Mouse (Mus musculus) hindbrain, embryonic 16.5 days (tissue): ENCODE results near the gene Itpka. TPM values are rescaled to one million over a fixed set of nuclear protein-coding genes. Genes with fewer than 3 reads are reported as not detected.

Experiments used
- ATAC-seq: fragments of 200-750 bp; cut with Nextera tagmentation; 2 replicates; pipeline ENCODE4 v1.8.0; 2017; ENCODE audit warnings: moderate TSS enrichment, moderate library complexity
- H3K27ac ChIP-seq: fragments of 300-500 bp; sonication (generic); 2 replicates; pipeline ENCODE4 v1.5.1; 2014; ENCODE audit warnings: low read depth, mild to moderate bottlenecking, control low read depth, low read length, moderate library complexity
- H3K27me3 ChIP-seq: fragments of 300-500 bp; sonication (generic); replicated peaks from 2 replicates; pipeline ENCODE4 v1.6.1; 2014; ENCODE audit warnings: low read length; ENCODE audit not compliant: control insufficient read depth, insufficient read depth
- H3K36me3 ChIP-seq: fragments of 300-500 bp; sonication (generic); 2 replicates; pipeline ENCODE4 v1.6.1; 2014; ENCODE audit warnings: mild to moderate bottlenecking, low read length, moderate library complexity, mixed read lengths; ENCODE audit not compliant: control insufficient read depth, insufficient read depth
- H3K4me1 ChIP-seq: fragments of 300-500 bp; sonication (generic); 2 replicates; pipeline ENCODE4 v1.6.1; 2014; ENCODE audit warnings: low read depth, low read length; ENCODE audit not compliant: control insufficient read depth, insufficient read depth
- H3K4me2 ChIP-seq: fragments of 300-500 bp; sonication (generic); 2 replicates; pipeline ENCODE4 v1.6.1; 2014; ENCODE audit warnings: mild to moderate bottlenecking, low read length, control low read depth, moderate library complexity
- H3K4me3 ChIP-seq: fragments of 300-500 bp; sonication (generic); 2 replicates; pipeline ENCODE4 v1.5.1; 2014; ENCODE audit warnings: mild to moderate bottlenecking, low read length, control low read depth, moderate library complexity
- H3K9ac ChIP-seq: fragments of 300-500 bp; sonication (generic); 2 replicates; pipeline ENCODE4 v1.6.1; 2014; ENCODE audit warnings: low read depth, mild to moderate bottlenecking, control low read depth, low read length, moderate library complexity
- H3K9me3 ChIP-seq: fragments of 300-500 bp; sonication (generic); 2 replicates; pipeline ENCODE4 v1.6.1; 2014; ENCODE audit warnings: mild to moderate bottlenecking, low read length, moderate library complexity; ENCODE audit not compliant: control insufficient read depth
- WGBS: fragments of 180-500 bp; shearing (Covaris S2); extraction: QIAGEN DNeasy Blood & Tissue Kit; methylation state at CpG from one replicate; pipeline ENCODE4 v1.1.7; 2014; 5-methylcytosine and 5-hydroxymethylcytosine counted together
- polyA plus RNA-seq: library from polyadenylated mRNA; unstranded; fragments of >200 nt; fragmentation: Nextera tagmentation; extraction: Ambion mirVana; gene quantifications from 2 replicates; pipeline ENCODE4 v1.2.1, GENCODE M21; 2015

Itpka gene
- polyA plus RNA-seq, 1 experiment from 2014 or later: 0.54 TPM

DNA sequence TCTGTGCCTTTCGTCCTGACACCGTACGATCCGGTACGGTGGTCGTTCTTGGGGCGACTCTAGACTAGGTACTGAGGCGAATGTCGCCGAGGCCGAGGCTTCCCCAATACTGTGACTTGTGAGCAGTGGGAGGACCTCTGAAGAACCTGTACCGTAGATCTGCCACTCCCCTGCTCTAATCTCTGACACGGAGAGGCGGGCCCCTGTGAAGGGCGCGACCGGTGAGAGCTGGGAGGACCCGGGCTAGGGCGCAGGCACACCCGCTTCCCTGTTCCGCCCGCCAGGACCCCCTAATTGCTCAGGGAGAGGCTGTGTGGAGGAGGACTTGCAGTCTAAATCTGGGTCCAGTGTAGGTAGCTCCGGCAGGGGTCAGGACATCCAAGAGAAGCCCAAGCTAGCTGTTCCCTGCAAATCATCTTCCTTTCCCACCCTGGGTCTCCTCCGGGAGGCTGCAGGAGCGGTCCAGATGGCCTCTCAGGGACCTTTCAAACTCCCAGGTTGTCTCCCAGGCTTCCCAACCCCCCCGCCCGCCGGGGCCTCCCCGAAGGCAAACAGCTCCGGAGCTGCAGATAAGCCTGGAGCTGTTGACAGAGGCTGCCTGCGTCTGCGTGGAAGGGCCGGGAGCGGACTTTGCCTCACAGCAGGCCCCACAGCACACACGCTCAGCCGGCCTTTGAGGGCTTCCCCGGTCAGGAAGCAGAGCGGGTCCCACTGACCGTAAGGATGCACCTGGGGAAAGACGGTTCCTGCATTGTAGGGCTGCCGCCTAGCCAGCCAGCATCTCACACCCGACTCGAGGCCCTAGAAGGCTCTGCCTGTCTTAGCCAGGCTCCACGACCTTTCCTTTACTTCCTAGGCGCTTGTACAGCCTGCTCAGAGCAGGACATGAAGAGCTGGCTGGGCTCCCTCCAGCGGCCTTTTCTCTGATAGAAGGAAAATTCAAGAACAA is 2.3 kb downstream of the Itpka start:
- peaks cover 25% of the 10 kb centered on the region for H3K4me1 ChIP-seq
- peak overlapping the region; percentile 4 for H3K4me3 ChIP-seq
- H3K36me3 ChIP-seq: no peaks in the 10 kb centered on the region
- no peak for ATAC-seq
- H3K9me3 ChIP-seq: no peaks in the 10 kb centered on the region
- peak overlapping the region; percentile 34 for H3K4me2 ChIP-seq
- no peak overlapping the region for H3K9ac ChIP-seq
- H3K27ac ChIP-seq: no peak overlapping the region
- 5% methylated on average over 46 of the region's 46 CpGs for WGBS
- peaks cover 43% of the 10 kb centered on the region for H3K27me3 ChIP-seq

GRCm38 (mm10) chr2:119745281-119745680 is 3.1 kb downstream of the Itpka start:
- Histone ChIP-seq H3K4me3 (no peak overlapping the region), H3K27ac (no peak overlapping the region), H3K4me1 (peaks cover 25% of the 10 kb centered on the region), H3K36me3 (no peaks in the 10 kb centered on the region), H3K9me3 (no peaks in the 10 kb centered on the region), H3K27me3 (peaks cover 48% of the 10 kb centered on the region), H3K9ac (no peak overlapping the region), H3K4me2 (no peak overlapping the region)
- 0% methylated on average over 1 of the region's 1 CpGs for WGBS
- ATAC-seq: no peak

DNA sequence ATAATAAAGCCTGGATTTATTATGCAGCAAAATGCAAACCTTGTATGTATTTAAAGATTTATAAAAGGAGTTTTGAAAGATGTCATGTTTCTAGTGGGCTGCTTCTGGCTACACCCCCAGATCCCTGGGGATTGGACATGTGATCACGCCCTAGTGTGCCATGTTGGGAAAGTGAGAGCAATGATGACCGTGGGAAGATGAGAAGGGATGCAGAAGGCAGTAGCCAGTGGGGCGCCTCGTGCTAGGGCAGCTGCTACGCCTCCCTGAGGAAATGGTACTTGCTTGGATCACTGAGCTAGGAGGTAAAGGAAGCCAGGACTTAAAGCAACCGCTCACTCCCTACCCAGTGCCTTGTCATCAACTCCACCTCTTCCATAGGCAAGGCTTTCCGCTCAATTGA is 5.4 kb downstream of the Itpka start:
- peaks cover 42% of the 10 kb centered on the region for H3K27me3 ChIP-seq
- WGBS: 74% methylated on average over 7 of the region's 7 CpGs
- H3K9me3 ChIP-seq: no peaks in the 10 kb centered on the region

GRCm38 (mm10) chr2:119749260-119749659 is 7.1 kb downstream of the Itpka start:
- Histone ChIP-seq H3K27ac (no peak overlapping the region), H3K4me2 (no peak overlapping the region), H3K36me3 (no peaks in the 10 kb centered on the region), H3K9me3 (no peaks in the 10 kb centered on the region), H3K27me3 (peaks cover 26% of the 10 kb centered on the region), H3K4me3 (no peak overlapping the region), H3K4me1 (peaks cover under 1% of the 10 kb centered on the region), H3K9ac (no peak overlapping the region)
- WGBS: 67% methylated on average over 13 of the region's 13 CpGs
- ATAC-seq: no peak

More for the DNA sequence above, 5.4 kb downstream of the Itpka start:
- Histone ChIP-seq H3K9ac (no peak overlapping the region), H3K4me1 (peaks cover 13% of the 10 kb centered on the region), H3K27ac (no peak overlapping the region), H3K4me2 (no peak overlapping the region), H3K36me3 (no peaks in the 10 kb centered on the region), H3K4me3 (no peak overlapping the region)
- no peak for ATAC-seq

DNA sequence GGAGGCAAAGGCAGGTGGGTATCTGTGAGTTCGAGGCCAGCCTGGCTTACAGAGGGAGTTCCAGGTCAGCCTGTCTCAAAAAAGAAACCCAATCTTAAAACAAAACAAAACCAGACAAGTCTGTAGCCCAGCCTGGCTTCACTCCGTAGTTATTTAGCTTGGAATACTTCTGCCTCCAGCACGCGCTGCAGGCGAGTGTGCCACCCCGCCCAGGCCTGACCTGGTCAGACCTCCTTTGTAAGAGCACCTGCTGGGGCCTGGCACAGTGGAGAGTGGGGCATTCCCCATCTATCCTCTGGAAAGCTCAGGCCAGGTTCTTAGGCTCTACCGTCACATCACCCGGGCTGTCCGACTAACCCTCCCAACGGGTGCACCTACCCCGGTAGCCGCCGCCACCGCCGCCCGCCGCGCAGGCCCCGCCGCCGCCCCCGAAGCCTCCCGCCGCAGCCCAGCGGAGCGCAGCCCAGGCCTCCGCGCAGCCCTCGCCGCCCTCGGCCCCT is 15.5 kb downstream of the Itpka start:
- Histone ChIP-seq H3K36me3 (no peaks in the 10 kb centered on the region), H3K27me3 (peaks cover 42% of the 10 kb centered on the region), H3K27ac (no peak overlapping the region), H3K4me1 (peaks cover 13% of the 10 kb centered on the region), H3K9ac (peak overlapping the region; percentile 70), H3K9me3 (no peaks in the 10 kb centered on the region), H3K4me2 (peak overlapping the region; percentile 99), H3K4me3 (peak overlapping the region; percentile 75)
- ATAC-seq: peak; percentile 67
- WGBS: 3% methylated on average over 29 of the region's 31 CpGs

- Histone ChIP-seq H3K9me3 (no peaks in the 10 kb centered on the region), H3K4me1 (peaks cover 13% of the 10 kb centered on the region), H3K9ac (peak overlapping the region; percentile 70), H3K27me3 (peaks cover 42% of the 10 kb centered on the region), H3K4me3 (peak overlapping the region; percentile 75), H3K27ac (no peak overlapping the region), H3K36me3 (no peaks in the 10 kb centered on the region), H3K4me2 (peak overlapping the region; percentile 99)
- ATAC-seq: peak; percentile 31; the same call in 1 of the 2 replicates
- under 1% methylated on average over 40 of the region's 77 CpGs for WGBS
Observed at GRCm38 (mm10) chr2:119758101-119758843, 16.1 kb downstream of the Itpka start.

- H3K4me2 ChIP-seq: peak overlapping the region; percentile 99
- 6% methylated on average over 44 of the region's 44 CpGs for WGBS
- H3K27ac ChIP-seq: no peak overlapping the region
- peaks cover 42% of the 10 kb centered on the region for H3K27me3 ChIP-seq
- peaks cover 4% of the 10 kb centered on the region for H3K36me3 ChIP-seq
- H3K9me3 ChIP-seq: no peaks in the 10 kb centered on the region
- 0 out of 2 replicates have a peak, but pooled peaks have one; percentile 14 for ATAC-seq
- peak overlapping the region; percentile 75 for H3K4me3 ChIP-seq
- H3K9ac ChIP-seq: peak overlapping the region; percentile 70
- peaks cover 13% of the 10 kb centered on the region for H3K4me1 ChIP-seq
Observed at GRCm38 (mm10) chr2:119758844-119759835, 17.0 kb downstream of the Itpka start.

GRCm38 (mm10) chr2:119760251-119760650 is 18.1 kb downstream of the Itpka start, which contains the start of gene Ltk:
Gene Ltk (minus strand): TSS chr2:119760431.
- H3K36me3 ChIP-seq: peaks cover 8% of the 10 kb centered on the region
- no peak for ATAC-seq
- 13% methylated on average over 9 of the region's 9 CpGs for WGBS
- H3K4me1 ChIP-seq: peaks cover 13% of the 10 kb centered on the region
- H3K4me2 ChIP-seq: no peak within 1 kb of the TSS
- no peaks in the 10 kb centered on the region for H3K9me3 ChIP-seq
- H3K27ac ChIP-seq: no peak within 1 kb of the TSS
- peaks cover 42% of the 10 kb centered on the region for H3K27me3 ChIP-seq
- no peak within 1 kb of the TSS for H3K4me3 ChIP-seq
- H3K9ac ChIP-seq: no peak within 1 kb of the TSS
